Mouse (Mus musculus): ENCODE measurements around the gene Gm17509. TPM values are rescaled to one million over a fixed set of nuclear protein-coding genes. Genes with fewer than 3 reads are reported as not detected.

The Gm17509 gene
- polyA plus RNA-seq, 1 experiment = not detected

- WGBS = 26% methylated on average over 11 of the region's 11 CpGs
- Histone ChIP-seq H3K27ac (ENCODE audit: insufficient read depth, low read depth, low read length) (peak overlapping the region; percentile 1; the same call in 1 of the 2 replicates), H3K4me3 (ENCODE audit: insufficient read depth, low read depth, low read length) (no peak overlapping the region), H3K36me3 (ENCODE audit: control insufficient read depth, insufficient read depth, low read length) (no peaks in the 10 kb centered on the region), H3K27me3 (replicated peaks; ENCODE audit: control insufficient read depth, insufficient read depth, low read length) (no peaks in the 10 kb centered on the region), H3K4me1 (ENCODE audit: control insufficient read depth, insufficient read depth, low read length) (no peaks in the 10 kb centered on the region)
- TF ChIP-seq POLR2A (IDR thresholded peaks at IDR 0.05; ENCODE audit: low read depth, low read length) = no peak
- TF ChIP-seq CTCF (conservative IDR thresholded peaks at IDR 0.05; ENCODE audit: insufficient read depth, insufficient read length, low read depth, low read length) = no peak
- DNase-seq = peak; percentile 66
Observed at GRCm38 (mm10) chr13:117235530-117236212, 14.8 kb upstream of the Gm17509 start.

GRCm38 (mm10) chr13:117234486-117234885 lies 13.6 kb upstream of the Gm17509 start:
- TF ChIP-seq CTCF (conservative IDR thresholded peaks at IDR 0.05; ENCODE audit: insufficient read depth, insufficient read length, low read depth, low read length) = no peak
- TF ChIP-seq POLR2A (IDR thresholded peaks at IDR 0.05; ENCODE audit: low read depth, low read length) = no peak

GRCm38 (mm10) chr13:117233808-117234207 lies 12.9 kb upstream of the Gm17509 start:
- DNase-seq = no peak
- Histone ChIP-seq H3K27ac (ENCODE audit: insufficient read depth, low read depth, low read length) (peak overlapping the region; percentile 35; the same call in 1 of the 2 replicates), H3K4me1 (ENCODE audit: control insufficient read depth, insufficient read depth, low read length) (no peaks in the 10 kb centered on the region), H3K27me3 (replicated peaks; ENCODE audit: control insufficient read depth, insufficient read depth, low read length) (no peaks in the 10 kb centered on the region), H3K4me3 (ENCODE audit: insufficient read depth, low read depth, low read length) (no peak overlapping the region), H3K36me3 (ENCODE audit: control insufficient read depth, insufficient read depth, low read length) (no peaks in the 10 kb centered on the region)
- 84% methylated on average over 8 of the region's 8 CpGs for WGBS
- TF ChIP-seq POLR2A (IDR thresholded peaks at IDR 0.05; ENCODE audit: low read depth, low read length) (no peak), CTCF (conservative IDR thresholded peaks at IDR 0.05; ENCODE audit: insufficient read depth, insufficient read length, low read depth, low read length) (no peak)

More at GRCm38 (mm10) chr13:117234486-117234885, 13.6 kb upstream of the Gm17509 start:
- H3K4me3 ChIP-seq (ENCODE audit: insufficient read depth, low read depth, low read length) = no peak overlapping the region
- H3K4me1 ChIP-seq (ENCODE audit: control insufficient read depth, insufficient read depth, low read length) = no peaks in the 10 kb centered on the region
- 54% methylated on average over 7 of the region's 7 CpGs for WGBS
- peak; percentile 22 for DNase-seq
- no peak overlapping the region for H3K27ac ChIP-seq (ENCODE audit: insufficient read depth, low read depth, low read length)
- H3K36me3 ChIP-seq (ENCODE audit: control insufficient read depth, insufficient read depth, low read length) = no peaks in the 10 kb centered on the region
- no peaks in the 10 kb centered on the region for H3K27me3 ChIP-seq (replicated peaks; ENCODE audit: control insufficient read depth, insufficient read depth, low read length)

GRCm38 (mm10) chr13:117230371-117231110 lies 9.7 kb upstream of the Gm17509 start:
- no peak for TF ChIP-seq CTCF (conservative IDR thresholded peaks at IDR 0.05; ENCODE audit: insufficient read depth, insufficient read length, low read depth, low read length)
- TF ChIP-seq POLR2A (IDR thresholded peaks at IDR 0.05; ENCODE audit: low read depth, low read length) = no peak
- DNase-seq = no peak

GRCm38 (mm10) chr13:117225561-117225960 lies 4.7 kb upstream of the Gm17509 start:
- DNase-seq = no peak
- WGBS = 63% methylated on average over 6 of the region's 6 CpGs
- no peaks in the 10 kb centered on the region for H3K36me3 ChIP-seq (ENCODE audit: control insufficient read depth, insufficient read depth, low read length)
- H3K4me3 ChIP-seq (ENCODE audit: insufficient read depth, low read depth, low read length) = no peak overlapping the region
- TF ChIP-seq POLR2A (IDR thresholded peaks at IDR 0.05; ENCODE audit: low read depth, low read length) (no peak), CTCF (conservative IDR thresholded peaks at IDR 0.05; ENCODE audit: insufficient read depth, insufficient read length, low read depth, low read length) (no peak)
- 0 out of 2 replicates have a peak, but pooled peaks cover 2% of the 10 kb centered on the region for H3K27me3 ChIP-seq (replicated peaks; ENCODE audit: control insufficient read depth, insufficient read depth, low read length)
- H3K4me1 ChIP-seq (ENCODE audit: control insufficient read depth, insufficient read depth, low read length) = no peaks in the 10 kb centered on the region
- no peak overlapping the region for H3K27ac ChIP-seq (ENCODE audit: insufficient read depth, low read depth, low read length)

More at GRCm38 (mm10) chr13:117230371-117231110, 9.7 kb upstream of the Gm17509 start:
- 65% methylated on average over 6 of the region's 6 CpGs for WGBS
- H3K4me3 ChIP-seq (ENCODE audit: insufficient read depth, low read depth, low read length) = no peak overlapping the region
- no peaks in the 10 kb centered on the region for H3K27me3 ChIP-seq (replicated peaks; ENCODE audit: control insufficient read depth, insufficient read depth, low read length)
- no peaks in the 10 kb centered on the region for H3K36me3 ChIP-seq (ENCODE audit: control insufficient read depth, insufficient read depth, low read length)
- H3K4me1 ChIP-seq (ENCODE audit: control insufficient read depth, insufficient read depth, low read length) = no peaks in the 10 kb centered on the region
- no peak overlapping the region for H3K27ac ChIP-seq (ENCODE audit: insufficient read depth, low read depth, low read length)

GRCm38 (mm10) chr13:117224901-117225300 lies 4.0 kb upstream of the Gm17509 start:
- TF ChIP-seq CTCF (conservative IDR thresholded peaks at IDR 0.05; ENCODE audit: insufficient read depth, insufficient read length, low read depth, low read length) = no peak
- TF ChIP-seq POLR2A (IDR thresholded peaks at IDR 0.05; ENCODE audit: low read depth, low read length) = no peak
- H3K36me3 ChIP-seq (ENCODE audit: control insufficient read depth, insufficient read depth, low read length) = no peaks in the 10 kb centered on the region

GRCm38 (mm10) chr13:117223125-117223524 lies 2.2 kb upstream of the Gm17509 start:
- DNase-seq = no peak
- Histone ChIP-seq H3K27ac (ENCODE audit: insufficient read depth, low read depth, low read length) (no peak overlapping the region), H3K4me1 (ENCODE audit: control insufficient read depth, insufficient read depth, low read length) (no peaks in the 10 kb centered on the region), H3K36me3 (ENCODE audit: control insufficient read depth, insufficient read depth, low read length) (no peaks in the 10 kb centered on the region), H3K27me3 (replicated peaks; ENCODE audit: control insufficient read depth, insufficient read depth, low read length) (0 out of 2 replicates have a peak, but pooled peaks cover 2% of the 10 kb centered on the region), H3K4me3 (ENCODE audit: insufficient read depth, low read depth, low read length) (no peak overlapping the region)
- TF ChIP-seq POLR2A (IDR thresholded peaks at IDR 0.05; ENCODE audit: low read depth, low read length) (no peak), CTCF (conservative IDR thresholded peaks at IDR 0.05; ENCODE audit: insufficient read depth, insufficient read length, low read depth, low read length) (no peak)
- WGBS = 54% methylated on average over 5 of the region's 5 CpGs

More at GRCm38 (mm10) chr13:117224901-117225300, 4.0 kb upstream of the Gm17509 start:
- 0 out of 2 replicates have a peak, but pooled peaks cover 2% of the 10 kb centered on the region for H3K27me3 ChIP-seq (replicated peaks; ENCODE audit: control insufficient read depth, insufficient read depth, low read length)
- no peaks in the 10 kb centered on the region for H3K4me1 ChIP-seq (ENCODE audit: control insufficient read depth, insufficient read depth, low read length)
- H3K4me3 ChIP-seq (ENCODE audit: insufficient read depth, low read depth, low read length) = no peak overlapping the region
- 78% methylated on average over 2 of the region's 2 CpGs for WGBS
- no peak overlapping the region for H3K27ac ChIP-seq (ENCODE audit: insufficient read depth, low read depth, low read length)
- no peak for DNase-seq

Measured in kidney, adult 2 months (tissue).